Mouse (Mus musculus) adrenal gland (tissue): ENCODE results near the gene Mrps6.

ENCODE experiments used
- intact Hi-C: fragments of 180-260 bp; cut with DNase I; formaldehyde crosslinking; loops from one replicate; pipeline ENCODE4 v1.15.1; 2025

The Mrps6 gene

DNA sequence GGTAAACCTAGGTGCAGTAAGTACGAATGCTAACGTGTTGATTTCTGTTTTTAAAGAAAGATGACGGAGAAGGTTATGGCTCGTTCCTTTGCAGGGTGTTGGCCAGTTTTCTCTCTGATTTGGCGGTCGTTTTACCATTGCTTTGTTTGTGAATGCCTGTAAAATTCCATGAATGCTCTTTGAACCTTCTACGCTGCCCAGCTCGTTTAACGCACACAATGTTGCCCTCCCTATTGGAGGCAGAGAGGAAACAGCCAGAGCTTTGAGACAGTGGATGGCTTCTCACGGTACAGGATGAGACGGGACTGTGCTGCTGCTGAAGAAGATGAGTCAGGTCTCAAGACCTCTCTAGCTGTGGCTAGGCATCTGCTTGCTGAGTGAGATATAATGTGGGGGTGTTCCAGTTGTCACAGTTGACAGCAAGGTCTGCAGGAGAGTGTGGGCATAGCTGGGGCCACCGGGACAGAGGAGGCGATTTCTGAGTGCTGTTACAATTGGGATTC is 61.0 kb downstream of the Mrps6 start:
- intact Hi-C loops: no loop called here

DNA sequence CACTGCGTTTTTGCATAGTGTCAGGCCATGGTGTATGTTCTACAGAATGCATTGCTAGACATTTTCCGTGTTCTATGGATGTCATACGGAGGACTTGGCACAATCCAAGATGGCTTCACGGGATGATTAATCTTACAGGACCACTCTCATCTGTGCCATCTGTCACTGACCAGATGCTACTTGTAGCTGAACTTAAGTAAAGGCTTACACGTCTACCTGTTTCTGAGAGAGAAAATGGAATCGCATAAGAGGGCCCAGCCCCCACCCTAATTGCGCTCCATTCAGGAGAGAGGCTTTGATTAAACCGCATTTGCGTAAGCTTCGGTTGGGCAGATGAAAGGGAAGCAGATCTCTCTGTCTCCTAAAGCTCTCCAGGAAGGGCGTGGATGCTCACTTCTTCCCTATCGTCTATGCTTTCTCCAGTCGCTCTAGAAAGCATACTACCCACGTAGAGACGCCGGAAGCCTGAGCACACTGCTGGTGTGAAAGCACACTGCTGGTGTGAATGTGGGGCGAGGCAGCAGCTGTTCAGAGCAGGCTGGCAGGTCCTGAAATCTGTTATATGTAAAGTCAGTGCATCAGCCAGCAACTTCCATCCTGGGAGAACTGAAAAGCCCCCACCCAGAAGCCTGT is 62.9 kb downstream of the Mrps6 start:
- intact Hi-C loops: no loop called here

DNA sequence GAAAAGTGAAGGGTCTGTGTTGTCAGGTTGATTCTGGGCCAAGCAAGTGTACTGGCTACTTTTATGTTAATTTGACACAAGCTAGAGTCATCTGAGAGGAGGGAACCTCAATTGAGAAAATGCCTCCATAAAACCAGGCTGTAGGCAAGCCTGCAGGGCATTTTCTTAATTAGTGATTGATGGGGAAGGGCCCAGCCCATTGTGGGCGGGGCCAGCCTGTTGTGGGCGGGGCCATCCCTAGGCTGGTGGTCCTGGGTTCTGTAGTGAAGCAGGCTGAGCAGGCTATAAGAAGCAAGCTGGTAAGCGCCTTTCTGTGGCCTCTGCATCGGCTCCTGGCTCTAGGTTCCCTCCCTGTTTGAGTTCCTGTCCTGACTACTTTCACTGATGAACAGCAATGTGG is 69.2 kb downstream of the Mrps6 start:
- intact Hi-C loops: no loop called here

DNA sequence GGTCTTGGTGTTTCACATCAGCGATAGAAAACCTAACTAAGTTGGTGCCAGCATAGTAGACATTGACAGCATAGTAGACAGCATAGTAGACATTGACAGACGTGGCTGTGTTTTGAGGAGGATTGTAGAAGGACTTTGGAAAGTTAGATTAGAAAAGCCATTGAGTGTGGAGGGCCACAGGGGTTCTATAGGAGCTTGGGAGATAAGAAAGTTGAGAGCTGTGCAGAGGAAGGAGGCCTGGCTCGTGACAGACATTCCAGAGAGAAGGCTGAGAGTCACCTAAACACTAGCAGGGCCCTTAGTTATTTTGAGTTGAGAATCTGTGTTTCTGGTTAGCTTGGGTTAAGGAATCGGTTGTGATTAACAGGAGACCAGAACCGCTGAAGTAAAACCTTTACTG is 69.6 kb downstream of the Mrps6 start:
- intact Hi-C loops: no loop called here

DNA sequence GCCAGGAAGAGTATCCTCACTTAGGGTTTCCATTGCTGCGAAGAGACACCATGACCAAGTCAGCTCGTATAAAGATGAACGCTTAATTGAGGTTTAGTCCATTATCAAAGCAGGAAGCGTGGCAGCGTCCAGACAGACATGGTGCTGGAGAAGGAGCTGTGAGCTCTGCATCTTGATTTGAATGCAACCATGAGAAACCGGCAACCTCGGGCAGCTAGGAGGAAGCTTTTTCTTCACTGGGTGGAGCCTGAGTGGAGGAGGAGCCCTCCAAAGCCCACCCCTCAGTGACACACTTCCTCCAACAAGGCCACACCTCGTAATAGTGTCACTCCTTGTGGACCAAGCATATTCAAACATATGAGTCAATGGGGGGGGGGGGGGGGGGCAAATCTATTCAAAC is 71.8 kb downstream of the Mrps6 start:
- intact Hi-C loops: no loop called here

DNA sequence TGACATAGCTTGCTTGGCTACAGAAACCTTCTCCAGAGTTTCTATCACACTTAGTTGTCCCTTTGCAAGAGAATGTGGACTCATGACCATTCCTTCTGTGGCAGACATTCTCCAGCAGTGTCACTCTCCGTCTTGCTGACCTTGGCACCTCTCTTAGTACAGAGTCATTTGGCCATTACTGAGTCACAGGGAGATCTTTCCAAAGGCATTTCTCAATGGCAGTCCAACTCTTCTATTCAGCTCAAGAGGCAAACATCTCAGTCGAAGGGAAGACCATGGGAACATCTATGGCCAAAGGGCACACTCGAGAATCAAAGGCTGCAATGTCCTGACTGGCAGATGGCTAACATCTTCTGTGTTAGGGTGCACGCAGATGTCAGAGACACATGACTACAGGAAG is 74.4 kb downstream of the Mrps6 start:
- intact Hi-C loops: no loop called here

DNA sequence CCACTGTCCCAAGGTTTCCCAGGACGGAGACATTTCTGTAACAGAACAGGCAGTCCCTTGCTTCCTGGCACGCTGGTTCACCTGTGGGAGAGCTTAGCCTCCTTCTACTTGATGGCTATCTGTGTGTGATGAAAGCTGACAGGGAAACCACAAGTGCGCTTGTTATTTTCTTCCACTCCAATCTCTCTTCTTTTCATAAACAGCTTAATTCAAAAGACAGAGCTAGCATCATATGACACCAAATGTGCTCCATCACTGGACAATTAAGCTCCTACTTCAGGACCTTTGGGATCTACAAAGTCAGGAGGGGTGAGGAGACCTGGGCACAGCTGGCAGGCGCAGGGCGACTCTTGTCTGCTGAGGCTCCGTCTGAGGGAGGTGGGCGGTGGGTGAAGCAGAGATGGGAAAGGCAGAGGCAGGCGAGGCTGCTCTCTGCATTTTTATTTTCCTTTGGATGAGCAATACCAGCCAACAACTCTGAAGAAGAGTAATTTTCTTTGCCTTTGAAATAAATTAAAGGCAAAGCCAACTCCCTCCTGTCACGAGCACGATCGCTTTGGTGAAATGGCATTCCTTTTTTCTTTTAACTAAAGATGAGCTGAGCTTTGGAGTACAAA is 76.2 kb downstream of the Mrps6 start:
- intact Hi-C loops: no loop called here

DNA sequence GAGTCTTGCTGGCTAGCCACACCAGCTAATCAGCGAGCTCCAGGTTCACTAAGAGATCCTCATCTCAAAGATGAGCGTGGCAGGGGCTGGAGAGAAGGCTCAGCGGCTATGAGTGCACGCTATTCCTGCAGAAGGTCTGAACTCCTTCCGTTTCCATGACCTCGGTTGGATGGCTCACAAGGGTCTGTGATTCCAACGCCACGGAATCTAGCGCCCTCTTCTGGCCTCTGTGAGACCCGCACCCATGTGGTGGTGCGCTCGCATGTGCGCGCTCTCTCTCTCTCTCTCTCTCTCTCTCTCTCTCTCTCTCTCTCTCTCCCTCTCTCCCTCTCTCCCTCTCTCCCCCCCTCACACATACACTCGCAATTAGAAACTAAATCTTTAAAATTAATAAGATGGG is 78.2 kb downstream of the Mrps6 start:
- intact Hi-C loops: no loop called here

DNA sequence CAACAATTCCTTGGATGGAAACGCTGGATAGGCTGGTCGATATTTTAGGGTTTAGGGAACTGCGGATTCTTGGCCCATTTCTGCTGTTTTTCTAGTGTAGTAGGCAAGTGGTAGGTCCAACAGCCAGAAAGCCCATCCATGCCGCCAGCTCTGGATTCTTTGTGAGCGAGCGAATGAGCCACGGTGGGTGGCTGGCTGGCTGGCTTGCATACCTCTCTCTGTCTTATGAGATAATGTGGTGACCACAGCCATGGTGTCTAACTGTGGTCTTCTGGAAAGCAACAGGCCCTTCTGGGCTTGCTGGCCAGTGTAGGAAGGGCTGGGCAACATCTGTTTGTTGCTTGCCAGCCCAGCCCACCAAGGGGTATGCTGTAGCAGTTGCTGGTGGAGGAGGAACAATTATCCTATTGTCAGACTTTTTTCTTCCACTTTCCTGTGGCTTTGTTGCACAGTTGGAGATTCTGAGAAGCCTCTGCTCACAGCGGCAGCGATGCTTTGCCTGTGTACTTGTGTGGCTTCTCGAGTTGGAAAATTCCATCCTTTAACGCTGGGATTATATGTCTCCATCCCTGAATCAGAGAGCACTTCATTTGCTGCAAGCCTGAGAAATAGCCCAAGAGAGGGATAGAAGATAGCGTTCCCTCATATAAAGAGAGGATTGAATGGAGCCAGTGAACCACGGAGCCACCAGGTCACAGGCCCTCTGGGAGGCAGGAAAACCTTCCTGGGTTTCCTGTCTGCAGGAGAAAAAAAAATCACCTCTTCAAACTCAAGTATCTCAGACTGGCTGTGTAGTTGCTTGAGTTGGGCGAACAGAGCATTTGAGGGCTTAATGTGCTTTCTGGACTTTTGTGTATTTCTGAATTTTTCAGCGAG is 81.6 kb downstream of the Mrps6 start:
- intact Hi-C loops: no loop called here

DNA sequence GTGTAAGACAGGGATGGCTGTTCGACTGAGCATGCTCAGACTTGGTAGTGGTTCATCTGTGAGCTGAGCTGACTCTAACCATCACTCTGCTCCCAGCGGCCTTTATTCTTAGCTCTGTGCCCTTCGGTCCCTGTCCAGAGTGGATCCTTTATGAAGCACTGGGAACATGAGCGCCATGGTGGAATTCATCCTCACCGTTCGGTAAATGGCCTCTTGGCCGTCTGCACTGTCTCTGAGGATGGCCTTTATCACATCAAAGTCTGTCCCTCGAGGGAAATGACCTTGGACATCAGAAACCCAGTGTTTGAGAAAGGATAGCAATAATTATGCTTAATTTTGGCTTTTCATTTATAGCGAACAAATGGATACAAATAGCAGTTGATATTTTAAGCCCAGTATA is 82.3 kb downstream of the Mrps6 start:
- intact Hi-C loops: no loop called here

DNA sequence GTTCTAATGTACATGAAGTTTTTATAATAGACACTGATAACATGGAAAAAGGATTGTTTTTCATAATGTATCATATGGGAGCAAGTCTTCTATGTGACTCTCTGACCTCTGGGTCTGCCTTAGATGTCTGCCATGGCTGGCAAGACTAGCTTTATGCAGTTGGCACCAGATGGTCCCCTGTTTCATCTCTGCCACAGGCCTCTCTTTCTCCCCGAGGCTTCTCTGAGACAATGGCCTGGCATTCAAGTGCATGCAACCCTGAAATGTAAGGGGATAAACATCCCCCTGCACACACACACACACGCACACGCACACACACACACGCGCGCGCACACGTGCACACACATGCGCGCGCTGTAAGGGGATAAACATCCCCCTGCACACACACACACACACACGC is 83.0 kb downstream of the Mrps6 start:
- intact Hi-C loops: no loop called here

DNA sequence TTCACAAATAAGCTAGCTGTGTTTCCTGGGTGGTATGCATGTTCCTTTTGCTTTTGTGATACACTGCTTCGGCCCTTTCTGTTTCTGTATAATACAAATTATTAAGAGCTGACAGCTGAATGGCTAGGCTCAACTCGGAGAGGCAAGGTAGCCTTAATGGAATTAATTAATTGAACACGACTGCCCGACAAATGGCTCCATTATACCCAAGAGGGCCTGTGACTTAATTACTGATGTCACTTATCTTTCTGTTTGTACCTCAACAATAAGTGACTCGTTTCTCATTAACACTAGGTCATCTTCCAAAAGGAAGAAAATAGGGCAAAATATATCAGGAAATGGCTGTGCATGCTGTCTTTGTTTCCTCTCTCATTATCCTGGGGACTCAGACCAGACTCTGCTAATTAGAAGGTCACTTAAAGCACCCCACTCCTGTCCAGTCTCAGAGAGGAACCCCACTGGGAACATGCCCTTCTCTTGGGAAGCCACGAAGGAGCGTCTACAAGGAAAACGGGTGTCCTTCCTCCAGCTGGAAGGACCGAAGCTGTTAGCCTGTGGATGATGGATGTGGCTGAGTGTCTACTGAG is 84.4 kb downstream of the Mrps6 start:
- intact Hi-C loops: no loop called here

DNA sequence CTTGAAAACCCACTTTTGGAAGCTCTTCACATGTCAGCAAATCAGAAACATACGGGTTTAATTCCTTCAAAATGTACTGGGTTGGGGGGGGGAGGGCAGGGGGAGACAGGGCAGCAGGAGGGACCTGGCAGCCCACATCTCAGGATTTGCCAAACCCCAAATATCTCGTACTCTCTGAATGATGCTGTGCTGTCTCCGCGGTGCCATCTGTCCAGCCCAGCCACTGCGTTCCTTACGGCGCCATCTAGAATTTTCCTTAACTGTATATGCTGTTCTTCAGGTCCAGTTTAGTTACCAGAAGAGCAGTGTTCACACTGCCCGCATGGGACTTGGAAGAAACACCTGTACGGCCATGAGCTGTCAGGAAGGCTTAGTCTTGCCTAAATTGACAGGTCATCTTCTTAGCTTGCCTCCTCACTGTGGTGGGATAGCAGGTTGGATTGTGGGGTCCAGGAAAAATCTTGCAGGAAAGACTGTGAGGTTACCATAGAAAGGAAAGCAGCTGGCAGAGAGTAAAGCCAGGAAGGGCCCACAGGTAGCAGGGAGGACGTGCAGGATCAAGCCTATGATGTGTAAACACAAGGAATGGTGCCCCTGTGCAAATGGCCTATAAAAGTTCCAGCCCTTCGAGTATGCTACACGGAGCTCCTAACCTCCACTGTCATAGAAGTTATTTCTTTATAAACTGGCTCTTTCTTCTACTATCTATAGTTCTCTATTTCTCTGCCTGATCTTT is 89.7 kb downstream of the Mrps6 start:
- intact Hi-C loops: no loop called here

DNA sequence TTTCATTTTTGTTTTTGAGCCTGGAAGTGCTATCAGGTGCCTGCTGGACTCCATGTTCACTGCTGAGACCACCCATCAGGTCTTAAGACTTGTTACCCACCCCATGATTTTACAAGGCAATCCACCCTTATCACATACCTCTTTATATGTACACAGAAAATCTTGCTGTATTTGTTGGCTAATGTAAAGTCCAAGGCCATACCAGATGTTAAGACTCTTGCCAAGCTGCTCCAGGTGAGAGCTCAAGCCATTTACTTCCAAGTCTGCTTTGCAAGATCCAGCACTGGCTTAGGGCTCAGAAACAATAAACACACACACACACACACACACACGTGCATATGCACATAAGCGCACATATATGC is 90.3 kb downstream of the Mrps6 start:
- intact Hi-C loops: no loop called here

DNA sequence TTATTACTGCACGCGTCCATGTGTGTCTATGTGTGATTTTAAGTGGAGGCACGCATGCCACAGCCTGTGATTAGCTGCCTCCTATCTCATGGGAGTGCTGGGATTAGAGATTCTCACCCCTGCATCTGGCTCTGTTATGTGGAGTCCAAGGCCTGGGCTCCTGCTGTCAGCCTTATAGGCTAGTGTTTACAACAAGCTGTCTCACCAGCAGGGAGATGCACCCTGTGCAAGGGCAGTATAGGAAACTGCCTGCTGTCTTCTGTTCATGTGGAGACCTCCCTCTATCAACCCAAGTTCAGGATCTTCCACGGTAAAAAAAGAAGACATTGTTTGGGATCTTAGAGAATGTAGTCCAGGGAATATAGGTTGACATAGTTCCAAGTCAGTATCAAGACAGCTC is 92.9 kb downstream of the Mrps6 start:
- intact Hi-C loops: no loop called here

DNA sequence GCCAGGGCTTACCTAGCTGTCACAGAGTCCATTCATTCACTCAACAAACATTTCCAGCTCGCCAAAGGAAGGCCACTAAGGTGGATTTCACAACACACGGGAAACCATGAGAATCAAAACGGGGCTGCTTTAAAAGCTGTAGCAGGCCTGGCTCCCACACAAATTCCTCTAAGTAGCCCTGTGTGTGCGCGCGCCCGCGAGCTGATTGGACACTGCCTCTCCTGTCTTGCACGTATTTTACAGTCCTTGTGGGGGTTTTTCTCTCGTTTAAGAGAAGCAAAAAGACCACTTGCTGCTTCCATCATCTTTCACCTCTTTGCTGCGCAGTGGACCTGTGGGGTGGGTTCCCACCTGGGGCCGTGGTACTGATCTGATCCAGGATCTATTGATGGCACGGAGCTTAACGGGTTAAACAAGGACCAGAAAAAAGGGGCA is 100.0 kb downstream of the Mrps6 start:
- intact Hi-C loops: no loop called here

DNA sequence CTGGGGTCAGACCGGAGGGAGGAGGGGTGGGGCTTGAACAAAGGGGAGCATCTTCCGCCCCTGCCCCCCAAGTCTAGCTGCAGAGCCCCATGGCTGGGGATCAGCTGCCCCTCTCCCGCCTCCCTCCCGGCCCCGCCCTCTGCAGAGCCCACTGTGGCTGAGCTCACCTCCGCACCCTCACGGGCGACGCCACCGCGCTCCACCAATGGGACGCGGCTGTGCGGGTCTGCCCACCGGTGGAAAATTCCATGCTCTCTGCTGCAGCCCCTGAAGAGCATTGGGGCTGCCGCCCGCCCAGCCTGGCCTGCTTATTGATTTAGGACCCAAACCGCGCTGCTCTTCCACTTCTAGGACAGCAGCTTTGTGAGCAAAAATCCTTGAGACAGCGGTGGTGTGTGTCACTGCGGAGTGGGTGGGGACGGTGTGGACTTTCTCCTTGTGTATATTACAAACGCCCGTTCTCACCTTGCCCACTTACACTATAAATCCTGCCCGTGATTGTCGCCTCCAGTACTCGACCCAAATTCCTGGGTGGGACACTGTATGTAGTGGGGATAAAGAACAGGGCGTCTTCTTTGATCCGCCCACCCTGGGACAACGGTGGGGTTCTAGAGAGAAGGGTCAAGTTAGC is 100.5 kb downstream of the Mrps6 start:
- intact Hi-C loops: no loop called here

DNA sequence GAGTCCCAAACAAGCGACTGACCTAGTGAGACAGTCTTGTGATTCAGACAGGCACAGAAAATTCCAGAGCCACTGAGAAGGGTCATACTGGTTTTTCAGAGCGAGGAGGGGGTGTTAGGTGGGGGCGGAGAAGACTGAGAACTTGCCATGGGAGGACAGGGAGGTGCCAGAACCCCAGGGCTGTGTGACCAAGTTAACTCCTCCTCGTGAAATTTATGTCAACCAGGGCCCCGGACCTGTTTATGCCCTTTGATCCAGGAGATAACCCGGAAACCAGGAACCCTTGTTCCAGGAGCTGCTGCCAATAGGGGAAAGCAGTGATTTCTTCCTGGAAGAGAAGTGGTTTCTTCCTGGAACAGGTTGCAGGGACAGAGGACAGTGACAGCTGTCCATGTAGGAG is 101.0 kb downstream of the Mrps6 start:
- intact Hi-C loops: no loop called here
